Mouse (Mus musculus): Measurements from ENCODE around the gene Il25.
"Not testable (repeated sequence)": the region's sequence is repeated elsewhere in the genome, so short reads cannot be mapped to it uniquely, and the experiment has no call there.

Gene Il25

GRCm38 (mm10) chr14:54926401-54927158 is 5.9 kb upstream of the Il25 start:
- DNase-seq (ENCODE audit: low read depth, low spot score): no peak

GRCm38 (mm10) chr14:54927296-54927695 is 5.2 kb upstream of the Il25 start:
- no peak for DNase-seq (ENCODE audit: low read depth, low spot score)

- no peak for DNase-seq (ENCODE audit: low read depth, low spot score)
Observed at GRCm38 (mm10) chr14:54929801-54930200, 2.7 kb upstream of the Il25 start.

- DNase-seq (ENCODE audit: low read depth, low spot score): no peak
Observed at GRCm38 (mm10) chr14:54930431-54930830, 2.1 kb upstream of the Il25 start.

- no peak for DNase-seq (ENCODE audit: low read depth, low spot score)
Observed at GRCm38 (mm10) chr14:54935904-54936830, 3.7 kb downstream of the Il25 start, which contains the start of gene Cmtm5. Gene Cmtm5, plus strand, starts transcription at chr14:54936261.

GRCm38 (mm10) chr14:54936831-54937160 is 4.3 kb downstream of the Il25 start:
- DNase-seq (ENCODE audit: low read depth, low spot score): no peak

GRCm38 (mm10) chr14:54937361-54938182 is 5.1 kb downstream of the Il25 start:
- DNase-seq (ENCODE audit: low read depth, low spot score): no peak

- no peak for DNase-seq (ENCODE audit: low read depth, low spot score)
Observed at GRCm38 (mm10) chr14:54938431-54939219, 6.1 kb downstream of the Il25 start.

- DNase-seq (ENCODE audit: low read depth, low spot score): peak; percentile 78
Observed at GRCm38 (mm10) chr14:54939434-54940175, 7.1 kb downstream of the Il25 start.

- no peak for DNase-seq (ENCODE audit: low read depth, low spot score)
Observed at GRCm38 (mm10) chr14:54940176-54940530, 7.7 kb downstream of the Il25 start.

GRCm38 (mm10) chr14:54941024-54941978 is 8.8 kb downstream of the Il25 start:
- no peak for DNase-seq (ENCODE audit: low read depth, low spot score)

- no peak for DNase-seq (ENCODE audit: low read depth, low spot score)
Observed at GRCm38 (mm10) chr14:54942479-54942878, 10.0 kb downstream of the Il25 start.

- no peak for DNase-seq (ENCODE audit: low read depth, low spot score)
Observed at GRCm38 (mm10) chr14:54943971-54944370, 11.5 kb downstream of the Il25 start.

- DNase-seq (ENCODE audit: low read depth, low spot score): peak; percentile 9
Observed at GRCm38 (mm10) chr14:54944939-54945338, 12.4 kb downstream of the Il25 start.

GRCm38 (mm10) chr14:54945975-54946704 is 13.6 kb downstream of the Il25 start:
- peak; percentile 88 for DNase-seq (ENCODE audit: low read depth, low spot score)

- not testable (repeated sequence) for DNase-seq (ENCODE audit: low read depth, low spot score)
Observed at GRCm38 (mm10) chr14:54947008-54947407, 14.5 kb downstream of the Il25 start.

GRCm38 (mm10) chr14:54948781-54949180 is 16.3 kb downstream of the Il25 start:
- no peak for DNase-seq (ENCODE audit: low read depth, low spot score)

- no peak for DNase-seq (ENCODE audit: low read depth, low spot score)
Observed at GRCm38 (mm10) chr14:54950493-54950892, 18.0 kb downstream of the Il25 start.
